Mouse (Mus musculus): Measurements from ENCODE around the gene Dupd1. TPM values are rescaled to one million over a fixed set of nuclear protein-coding genes. Genes with fewer than 3 reads are reported as not detected.
A peak's percentile ranks its signal among the peaks of the same experiment; 100 is the strongest.

Gene Dupd1
- polyA plus RNA-seq, 1 experiment from 2014 or later = 0.18 TPM

GRCm38 (mm10) chr14:21719646-21720383 is 5.4 kb upstream of the Dupd1 start:
- peak; percentile 76 for ATAC-seq (replicated peaks; ENCODE audit: insufficient number of reproducible peaks, low FRiP score, low TSS enrichment, low read depth)
- Histone ChIP-seq H3K9me3 (replicated peaks; ENCODE audit: control insufficient read depth, low read length) (no peaks in the 10 kb centered on the region), H3K27ac (replicated peaks; ENCODE audit: low read depth, low read length) (0 out of 2 replicates have a peak overlapping the region, but pooled peaks have one; percentile 20), H3K27me3 (ENCODE audit: control insufficient read depth, insufficient read depth, low read length) (no peaks in the 10 kb centered on the region), H3K9ac (replicated peaks; ENCODE audit: low read length) (no peak overlapping the region), H3K36me3 (replicated peaks; ENCODE audit: control insufficient read depth, insufficient read depth, low read depth, low read length) (no peaks in the 10 kb centered on the region), H3K4me2 (ENCODE audit: low read depth, low read length) (no peak overlapping the region), H3K4me3 (ENCODE audit: low read depth, low read length) (no peak overlapping the region), H3K4me1 (ENCODE audit: control insufficient read depth, insufficient read depth, low read length) (no peaks in the 10 kb centered on the region; the same call in 1 of the 2 replicates)
- WGBS = 24% methylated on average over 17 of the region's 17 CpGs
- peak; percentile 67 for DNase-seq (ENCODE audit: low spot score)

DNA sequence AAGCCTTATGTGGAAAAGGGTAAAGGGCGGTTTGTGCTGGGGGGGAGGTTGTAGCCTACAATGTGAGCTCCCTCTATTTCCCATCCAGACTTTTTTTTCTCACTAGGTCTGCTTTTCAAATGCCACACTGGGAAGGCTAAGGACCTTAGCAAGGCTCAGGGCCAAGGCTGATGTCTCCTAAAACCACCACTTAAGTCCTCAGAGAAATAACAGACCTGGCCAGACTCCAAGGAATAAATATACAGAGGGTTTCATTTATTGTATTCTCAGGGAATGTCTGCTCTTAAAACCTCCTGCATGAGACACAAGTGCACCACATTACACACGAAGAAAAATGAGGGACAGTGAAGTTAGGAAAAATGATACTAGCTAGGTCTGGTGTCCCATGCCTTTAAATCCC is 3.1 kb downstream of the Dupd1 start:
- no peak overlapping the region for H3K27ac ChIP-seq (replicated peaks; ENCODE audit: low read depth, low read length)
- no peak overlapping the region for H3K9ac ChIP-seq (replicated peaks; ENCODE audit: low read length)

DNA sequence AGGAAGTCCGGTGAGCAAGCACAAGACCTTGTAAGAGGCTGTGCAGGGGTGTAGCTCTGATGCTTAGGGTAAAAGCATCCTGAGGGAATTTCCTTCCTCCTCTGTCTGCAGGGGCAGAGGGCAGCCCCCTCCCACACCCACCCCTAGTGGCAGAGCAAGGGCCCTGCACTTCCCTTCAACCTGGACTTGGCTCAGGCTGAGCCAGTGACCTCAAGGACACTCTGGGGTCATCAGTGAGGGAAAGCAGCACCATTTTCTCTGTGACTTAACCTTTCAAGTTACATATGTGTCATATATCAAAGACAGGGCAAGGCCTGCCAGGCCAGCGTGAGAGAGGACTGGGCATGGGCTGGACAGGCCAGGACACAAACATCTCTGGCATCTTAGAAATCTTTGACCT is 4.8 kb downstream of the Dupd1 start:
- Histone ChIP-seq H3K27ac (replicated peaks; ENCODE audit: low read depth, low read length) (no peak overlapping the region), H3K9ac (replicated peaks; ENCODE audit: low read length) (no peak overlapping the region), H3K27me3 (ENCODE audit: control insufficient read depth, insufficient read depth, low read length) (no peaks in the 10 kb centered on the region), H3K9me3 (replicated peaks; ENCODE audit: control insufficient read depth, low read length) (no peaks in the 10 kb centered on the region), H3K4me1 (ENCODE audit: control insufficient read depth, insufficient read depth, low read length) (no peaks in the 10 kb centered on the region), H3K4me3 (ENCODE audit: low read depth, low read length) (no peak overlapping the region), H3K4me2 (ENCODE audit: low read depth, low read length) (no peak overlapping the region), H3K36me3 (replicated peaks; ENCODE audit: control insufficient read depth, insufficient read depth, low read depth, low read length) (no peaks in the 10 kb centered on the region)
- WGBS = 45% methylated on average over 2 of the region's 2 CpGs
- no peak for ATAC-seq (replicated peaks; ENCODE audit: insufficient number of reproducible peaks, low FRiP score, low TSS enrichment, low read depth)
- no peak for DNase-seq (ENCODE audit: low spot score)

More for the DNA sequence above, 3.1 kb downstream of the Dupd1 start:
- Histone ChIP-seq H3K4me1 (ENCODE audit: control insufficient read depth, insufficient read depth, low read length) (no peaks in the 10 kb centered on the region; the same call in 1 of the 2 replicates), H3K9me3 (replicated peaks; ENCODE audit: control insufficient read depth, low read length) (no peaks in the 10 kb centered on the region), H3K4me3 (ENCODE audit: low read depth, low read length) (no peak overlapping the region), H3K4me2 (ENCODE audit: low read depth, low read length) (no peak overlapping the region), H3K36me3 (replicated peaks; ENCODE audit: control insufficient read depth, insufficient read depth, low read depth, low read length) (no peaks in the 10 kb centered on the region), H3K27me3 (ENCODE audit: control insufficient read depth, insufficient read depth, low read length) (no peaks in the 10 kb centered on the region)
- ATAC-seq (replicated peaks; ENCODE audit: insufficient number of reproducible peaks, low FRiP score, low TSS enrichment, low read depth) = no peak
- WGBS = 73% methylated on average over 2 of the region's 2 CpGs
- DNase-seq (ENCODE audit: low spot score) = no peak

- DNase-seq (ENCODE audit: low spot score) (peak; percentile 45), ATAC-seq (replicated peaks; ENCODE audit: insufficient number of reproducible peaks, low FRiP score, low TSS enrichment, low read depth) (no peak)
- 48% methylated on average over 12 of the region's 12 CpGs for WGBS
- H3K4me1 ChIP-seq (ENCODE audit: control insufficient read depth, insufficient read depth, low read length) = no peaks in the 10 kb centered on the region
- no peaks in the 10 kb centered on the region for H3K27me3 ChIP-seq (ENCODE audit: control insufficient read depth, insufficient read depth, low read length)
- no peaks in the 10 kb centered on the region for H3K9me3 ChIP-seq (replicated peaks; ENCODE audit: control insufficient read depth, low read length)
- no peak overlapping the region for H3K4me3 ChIP-seq (ENCODE audit: low read depth, low read length)
- H3K4me2 ChIP-seq (ENCODE audit: low read depth, low read length) = no peak overlapping the region
- H3K36me3 ChIP-seq (replicated peaks; ENCODE audit: control insufficient read depth, insufficient read depth, low read depth, low read length) = no peaks in the 10 kb centered on the region
- H3K9ac ChIP-seq (replicated peaks; ENCODE audit: low read length) = no peak overlapping the region
- H3K27ac ChIP-seq (replicated peaks; ENCODE audit: low read depth, low read length) = peak overlapping the region; percentile 29; the same call in 1 of the 2 replicates
These were observed 7.4 kb downstream of the Dupd1 start for GRCm38 (mm10) chr14:21706759-21707571.

DNA sequence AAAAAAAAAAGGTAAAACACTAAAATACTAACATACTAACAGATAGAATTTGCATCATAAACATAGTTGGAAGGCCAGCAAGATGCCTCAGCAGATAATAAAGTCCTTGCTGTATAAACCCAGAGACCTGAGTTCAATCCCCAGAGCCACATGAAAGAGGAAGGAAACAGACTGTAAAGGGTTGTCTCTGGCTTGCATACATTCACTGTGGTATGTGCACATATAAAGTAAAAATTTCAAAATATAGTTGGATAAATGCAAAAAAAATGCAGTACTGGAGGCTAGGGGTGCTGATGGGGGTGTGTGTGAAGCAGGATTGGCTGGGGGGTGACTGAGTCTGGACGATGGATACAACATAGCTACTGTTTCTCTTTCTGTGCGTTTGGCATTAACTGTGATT is 8.9 kb downstream of the Dupd1 start:
- Histone ChIP-seq H3K4me2 (ENCODE audit: low read depth, low read length) (no peak overlapping the region), H3K4me3 (ENCODE audit: low read depth, low read length) (no peak overlapping the region), H3K9me3 (replicated peaks; ENCODE audit: control insufficient read depth, low read length) (no peaks in the 10 kb centered on the region), H3K4me1 (ENCODE audit: control insufficient read depth, insufficient read depth, low read length) (no peaks in the 10 kb centered on the region), H3K9ac (replicated peaks; ENCODE audit: low read length) (no peak overlapping the region), H3K27ac (replicated peaks; ENCODE audit: low read depth, low read length) (no peak overlapping the region), H3K36me3 (replicated peaks; ENCODE audit: control insufficient read depth, insufficient read depth, low read depth, low read length) (no peaks in the 10 kb centered on the region), H3K27me3 (ENCODE audit: control insufficient read depth, insufficient read depth, low read length) (no peaks in the 10 kb centered on the region)
- DNase-seq (ENCODE audit: low spot score) = no peak
- ATAC-seq (replicated peaks; ENCODE audit: insufficient number of reproducible peaks, low FRiP score, low TSS enrichment, low read depth) = no peak
- 85% methylated on average over 2 of the region's 2 CpGs for WGBS

GRCm38 (mm10) chr14:21703255-21703654 is 11.1 kb downstream of the Dupd1 start:
- Histone ChIP-seq H3K4me1 (ENCODE audit: control insufficient read depth, insufficient read depth, low read length) (no peaks in the 10 kb centered on the region), H3K4me3 (ENCODE audit: low read depth, low read length) (no peak overlapping the region), H3K4me2 (ENCODE audit: low read depth, low read length) (no peak overlapping the region), H3K27ac (replicated peaks; ENCODE audit: low read depth, low read length) (no peak overlapping the region), H3K36me3 (replicated peaks; ENCODE audit: control insufficient read depth, insufficient read depth, low read depth, low read length) (no peaks in the 10 kb centered on the region), H3K9ac (replicated peaks; ENCODE audit: low read length) (no peak overlapping the region), H3K9me3 (replicated peaks; ENCODE audit: control insufficient read depth, low read length) (no peaks in the 10 kb centered on the region), H3K27me3 (ENCODE audit: control insufficient read depth, insufficient read depth, low read length) (no peaks in the 10 kb centered on the region)
- no peak for DNase-seq (ENCODE audit: low spot score)
- WGBS = 77% methylated on average over 5 of the region's 5 CpGs
- no peak for ATAC-seq (replicated peaks; ENCODE audit: insufficient number of reproducible peaks, low FRiP score, low TSS enrichment, low read depth)

DNA sequence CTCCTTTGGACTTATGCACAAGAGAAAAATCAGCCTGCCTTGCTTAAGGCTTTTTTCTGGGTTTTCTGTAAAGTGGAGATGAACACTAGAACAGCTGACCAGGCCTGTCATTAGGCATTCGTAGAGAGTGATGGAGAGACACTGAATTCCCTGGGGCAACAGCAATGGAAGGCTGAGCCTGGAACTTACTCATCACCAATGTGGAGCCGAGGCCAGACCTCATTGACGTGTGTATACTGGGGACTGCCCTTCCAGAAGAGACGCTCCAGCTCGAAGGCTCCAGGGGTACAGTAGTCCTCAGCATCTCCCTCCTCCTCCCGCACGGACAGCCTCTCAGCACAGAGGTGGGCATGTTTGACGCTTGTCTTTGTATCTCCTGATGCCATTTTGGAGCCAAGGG is 11.7 kb downstream of the Dupd1 start:
- ATAC-seq (replicated peaks; ENCODE audit: insufficient number of reproducible peaks, low FRiP score, low TSS enrichment, low read depth) = no peak

More for the DNA sequence above, 11.7 kb downstream of the Dupd1 start:
- H3K4me1 ChIP-seq (ENCODE audit: control insufficient read depth, insufficient read depth, low read length) = no peaks in the 10 kb centered on the region
- no peaks in the 10 kb centered on the region for H3K36me3 ChIP-seq (replicated peaks; ENCODE audit: control insufficient read depth, insufficient read depth, low read depth, low read length)
- H3K4me2 ChIP-seq (ENCODE audit: low read depth, low read length) = no peak overlapping the region
- H3K9me3 ChIP-seq (replicated peaks; ENCODE audit: control insufficient read depth, low read length) = no peaks in the 10 kb centered on the region
- no peaks in the 10 kb centered on the region for H3K27me3 ChIP-seq (ENCODE audit: control insufficient read depth, insufficient read depth, low read length)
- DNase-seq (ENCODE audit: low spot score) = no peak
- 86% methylated on average over 8 of the region's 8 CpGs for WGBS
- H3K4me3 ChIP-seq (ENCODE audit: low read depth, low read length) = no peak overlapping the region
- no peak overlapping the region for H3K27ac ChIP-seq (replicated peaks; ENCODE audit: low read depth, low read length)
- H3K9ac ChIP-seq (replicated peaks; ENCODE audit: low read length) = no peak overlapping the region

All from embryonic facial prominence, embryonic 11.5 days (tissue).